Mouse (Mus musculus) retina, adult 2 months (tissue): ENCODE measurements around the gene Akr7a5.

Source experiments
- DNase-seq: peaks from one replicate; pipeline ENCODE4 v3.0.0-alpha.2; 2012; ENCODE audit warnings: low read depth, low spot score

The Akr7a5 gene

GRCm38 (mm10) chr4:139310171-139310898, at the start of gene Akr7a5, which contains the start of gene Pqlc2:
Gene Akr7a5, plus strand, starts transcription at chr4:139310744.
Gene Pqlc2, minus strand, starts transcription at chr4:139310708.
- DNase-seq, result peak; percentile 86

GRCm38 (mm10) chr4:139262981-139263380, 47.6 kb upstream of the Akr7a5 start:
- DNase-seq, result no peak

GRCm38 (mm10) chr4:139265783-139266499, 44.6 kb upstream of the Akr7a5 start:
- DNase-seq, result no peak

GRCm38 (mm10) chr4:139266500-139266865, 44.1 kb upstream of the Akr7a5 start:
- DNase-seq, result no peak

- DNase-seq, result no peak
Measured at GRCm38 (mm10) chr4:139267335-139267734, 43.2 kb upstream of the Akr7a5 start.

- DNase-seq, result no peak
Measured at GRCm38 (mm10) chr4:139268242-139268641, 42.3 kb upstream of the Akr7a5 start.

GRCm38 (mm10) chr4:139270168-139270567, 40.4 kb upstream of the Akr7a5 start:
- DNase-seq, result no peak

GRCm38 (mm10) chr4:139271562-139271961, 39.0 kb upstream of the Akr7a5 start:
- no peak for DNase-seq

GRCm38 (mm10) chr4:139272951-139273680, 37.4 kb upstream of the Akr7a5 start:
- no peak for DNase-seq

- no peak for DNase-seq
Measured at GRCm38 (mm10) chr4:139274573-139274972, 36.0 kb upstream of the Akr7a5 start.

- DNase-seq, result no peak
Measured at GRCm38 (mm10) chr4:139276411-139276810, 34.1 kb upstream of the Akr7a5 start.

- no peak for DNase-seq
Measured at GRCm38 (mm10) chr4:139280530-139280929, 30.0 kb upstream of the Akr7a5 start.

- DNase-seq, result no peak
Measured at GRCm38 (mm10) chr4:139281791-139282345, 28.7 kb upstream of the Akr7a5 start.

- no peak for DNase-seq
Measured at GRCm38 (mm10) chr4:139282955-139283417, 27.6 kb upstream of the Akr7a5 start.

- DNase-seq, result no peak
Measured at GRCm38 (mm10) chr4:139284877-139285276, 25.7 kb upstream of the Akr7a5 start.

GRCm38 (mm10) chr4:139286234-139286633, 24.3 kb upstream of the Akr7a5 start:
- DNase-seq, result no peak

GRCm38 (mm10) chr4:139287122-139287863, 23.3 kb upstream of the Akr7a5 start:
- DNase-seq, result no peak

- DNase-seq, result no peak
Measured at GRCm38 (mm10) chr4:139289017-139289416, 21.5 kb upstream of the Akr7a5 start.

- no peak for DNase-seq
Measured at GRCm38 (mm10) chr4:139291099-139291498, 19.4 kb upstream of the Akr7a5 start.

- DNase-seq, result no peak
Measured at GRCm38 (mm10) chr4:139292038-139292437, 18.5 kb upstream of the Akr7a5 start.

- DNase-seq, result no peak
Measured at GRCm38 (mm10) chr4:139297566-139297965, 13.0 kb upstream of the Akr7a5 start.
